Mouse (Mus musculus): ENCODE data around the gene Ahctf1.
"Not testable (repeated sequence)": the region's sequence is repeated elsewhere in the genome, so short reads cannot be mapped to it uniquely, and the experiment has no call there.

The Ahctf1 gene

GRCm38 (mm10) chr1:179803513-179804139, at the start of gene Ahctf1:
Gene Ahctf1 (minus strand): TSS chr1:179803680.
- DNase-seq (ENCODE audit: low spot score in 2 of 2): peak; percentile 86 to 91

GRCm38 (mm10) chr1:179847759-179848389, 44.4 kb upstream of the Ahctf1 start:
- peak; percentile 66 to 77 for DNase-seq (ENCODE audit: low spot score in 2 of 2)

GRCm38 (mm10) chr1:179847173-179847572, 43.7 kb upstream of the Ahctf1 start:
- no peak for DNase-seq (ENCODE audit: low spot score in 2 of 2)

GRCm38 (mm10) chr1:179845832-179846499, 42.5 kb upstream of the Ahctf1 start:
- DNase-seq (ENCODE audit: low spot score in 2 of 2): no peak

- peak; percentile 58 to 80 for DNase-seq (ENCODE audit: low spot score in 2 of 2)
These were observed 41.4 kb upstream of the Ahctf1 start for GRCm38 (mm10) chr1:179844894-179845293.

- no peak for DNase-seq (ENCODE audit: low spot score in 2 of 2)
These were observed 40.5 kb upstream of the Ahctf1 start for GRCm38 (mm10) chr1:179843981-179844380.

- DNase-seq (ENCODE audit: low spot score in 2 of 2): no peak
These were observed 39.1 kb upstream of the Ahctf1 start for GRCm38 (mm10) chr1:179842568-179842967.

- DNase-seq (ENCODE audit: low spot score in 2 of 2): no peak
These were observed 33.2 kb upstream of the Ahctf1 start for GRCm38 (mm10) chr1:179836426-179837404.

GRCm38 (mm10) chr1:179835753-179836425, 32.4 kb upstream of the Ahctf1 start:
- no peak for DNase-seq (ENCODE audit: low spot score in 2 of 2)

- DNase-seq (ENCODE audit: low spot score in 2 of 2): no peak
These were observed 30.1 kb upstream of the Ahctf1 start for GRCm38 (mm10) chr1:179833596-179833995.

- no peak for DNase-seq (ENCODE audit: low spot score in 2 of 2)
These were observed 29.3 kb upstream of the Ahctf1 start for GRCm38 (mm10) chr1:179832710-179833240.

- no peak for DNase-seq (ENCODE audit: low spot score in 2 of 2)
These were observed 25.4 kb upstream of the Ahctf1 start for GRCm38 (mm10) chr1:179828900-179829299.

- DNase-seq (ENCODE audit: low spot score in 2 of 2): no peak
These were observed 24.6 kb upstream of the Ahctf1 start for GRCm38 (mm10) chr1:179828051-179828450.

GRCm38 (mm10) chr1:179824549-179824948, 21.1 kb upstream of the Ahctf1 start:
- DNase-seq (ENCODE audit: low spot score in 2 of 2): no peak

GRCm38 (mm10) chr1:179818490-179819278, 15.2 kb upstream of the Ahctf1 start:
- DNase-seq (ENCODE audit: low spot score in 2 of 2): not testable (repeated sequence)

- DNase-seq (ENCODE audit: low spot score in 2 of 2): no peak
These were observed 11.1 kb upstream of the Ahctf1 start for GRCm38 (mm10) chr1:179814616-179815015.

- DNase-seq (ENCODE audit: low spot score in 2 of 2): no peak
These were observed 9.9 kb upstream of the Ahctf1 start for GRCm38 (mm10) chr1:179813385-179813784.

- DNase-seq (ENCODE audit: low spot score in 2 of 2): no peak
These were observed 4.8 kb upstream of the Ahctf1 start for GRCm38 (mm10) chr1:179808300-179808699.

GRCm38 (mm10) chr1:179807468-179807867, 4.0 kb upstream of the Ahctf1 start:
- DNase-seq (ENCODE audit: low spot score in 2 of 2): no peak

- DNase-seq (ENCODE audit: low spot score in 2 of 2): no peak
These were observed 2.3 kb upstream of the Ahctf1 start for GRCm38 (mm10) chr1:179805751-179806150.
